Mouse (Mus musculus) layer of hippocampus, adult 6 months (tissue): ENCODE measurements around the gene Ppp2r5c. TPM values are rescaled to one million over a fixed set of nuclear protein-coding genes. Genes with fewer than 3 reads are reported as not detected.

Experiments used
- long read RNA-seq, 2 experiments: library from polyadenylated mRNA; unstranded; transcript quantifications; one replicate each; pipeline ENCODE4 v2.0.0; 2019 to 2020
- polyA plus RNA-seq: library from polyadenylated mRNA; unstranded; fragments of <200 nt; fragmentation: Nextera tagmentation; gene quantifications from 2 replicates; pipeline ENCODE4 v1.2.3, GENCODE M21; 2021

Ppp2r5c gene
- polyA plus RNA-seq: 64.0 and 155 TPM in 2 replicates
- long read RNA-seq, experiment 1, full-length matches to known transcripts: 34 of 117 reads
- long read RNA-seq, experiment 1, partial matches to known transcripts: 50 of 117 reads
- long read RNA-seq, experiment 1, other reads (novel, unspliced or antisense): 33 of 117 reads
- long read RNA-seq, experiment 2, full-length matches to known transcripts: 98 of 167 reads
- long read RNA-seq, experiment 2, partial matches to known transcripts: 34 of 167 reads
- long read RNA-seq, experiment 2, other reads (novel, unspliced or antisense): 35 of 167 reads

DNA sequence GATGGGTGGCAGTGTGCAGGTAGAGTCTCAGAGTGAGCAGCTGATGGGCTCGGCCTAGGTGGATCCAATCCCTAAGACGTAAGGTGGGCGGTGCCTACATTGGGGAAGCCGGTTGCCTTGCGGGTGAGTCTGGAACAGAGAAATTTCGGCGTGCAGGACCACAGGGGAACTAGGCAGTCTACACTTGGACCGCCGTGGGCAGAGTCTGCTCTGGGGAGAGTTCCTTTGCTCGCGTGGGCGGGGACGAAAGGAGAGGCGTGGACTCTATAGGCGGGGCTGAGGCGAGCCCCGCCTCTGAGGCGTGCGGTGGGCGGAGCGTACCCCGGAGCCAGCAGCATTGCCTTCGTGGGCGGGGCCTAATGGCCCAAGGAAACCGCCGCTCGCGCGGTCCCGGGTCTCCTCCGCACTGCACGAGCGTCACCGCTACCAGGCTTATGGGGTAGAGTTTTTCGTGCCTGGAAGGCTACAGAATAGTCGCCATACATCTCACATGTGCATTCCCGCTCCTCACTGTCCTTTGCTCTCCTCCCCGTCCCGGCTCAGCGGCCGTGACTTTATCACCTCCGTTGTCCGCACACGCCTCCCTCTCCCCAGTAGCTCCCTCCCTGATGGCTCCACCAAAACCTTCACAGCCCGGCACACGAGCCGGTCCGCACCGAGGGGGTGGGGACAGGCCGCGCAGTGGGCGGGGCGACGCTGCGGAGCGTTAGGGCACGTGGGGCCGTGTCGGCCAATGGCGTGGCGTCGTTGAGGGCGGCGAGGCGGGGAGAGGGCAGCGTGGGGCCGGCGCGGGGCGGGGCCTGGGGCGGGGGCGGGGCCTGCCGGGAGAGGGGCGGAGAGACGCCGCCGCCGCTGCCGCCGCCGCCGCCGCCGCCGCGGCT is at the start of gene Ppp2r5c:
Gene Ppp2r5c, plus strand, starts transcription at position 831 of the 881 bp plus-strand sequence.

DNA sequence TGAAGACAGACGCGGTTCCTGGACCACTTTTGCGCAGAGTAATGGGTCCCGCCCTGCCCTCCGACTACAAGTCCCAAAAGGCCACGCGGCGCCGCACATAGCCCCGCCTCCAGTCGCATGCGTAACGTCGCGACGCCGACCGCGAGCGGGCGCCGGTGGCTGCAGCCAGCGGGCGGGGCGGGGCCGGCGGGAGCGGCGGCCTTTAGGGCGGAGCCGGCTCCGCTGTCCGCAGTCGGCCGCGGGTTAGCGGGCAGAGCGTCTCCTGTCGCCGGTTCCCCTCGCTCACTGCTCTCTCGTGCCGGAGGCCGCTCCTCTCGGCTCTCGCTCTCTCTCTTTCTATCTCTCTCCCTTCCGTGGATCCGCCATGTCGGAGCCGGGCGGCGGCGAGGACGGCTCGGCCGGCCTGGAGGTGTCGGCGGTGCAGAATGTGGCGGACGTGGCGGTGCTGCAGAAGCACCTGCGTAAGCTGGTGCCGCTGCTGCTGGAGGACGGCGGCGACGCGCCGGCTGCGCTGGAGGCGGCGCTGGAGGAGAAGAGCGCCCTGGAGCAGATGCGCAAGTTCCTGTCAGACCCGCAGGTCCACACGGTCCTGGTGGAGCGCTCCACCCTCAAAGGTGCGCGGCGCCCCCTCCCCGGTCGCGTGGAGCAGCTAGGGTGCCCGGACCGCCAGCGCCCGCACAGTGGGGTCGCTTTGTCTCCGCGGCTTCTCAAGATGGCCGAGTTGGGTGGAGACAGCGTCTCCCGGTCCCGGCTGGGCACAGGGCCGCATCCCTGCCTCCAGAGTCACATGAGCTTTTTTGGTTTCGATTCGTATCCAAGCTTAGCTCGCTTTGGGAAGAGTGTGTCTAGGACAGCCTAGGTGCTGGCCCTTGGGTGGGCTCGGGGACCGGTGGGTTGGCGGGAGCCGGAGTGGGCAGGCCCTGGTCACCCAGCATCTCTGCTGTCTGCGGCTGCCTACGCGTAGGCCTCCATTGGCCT is 154.6 kb downstream of the Ppp2r5c start, which contains the start of gene Dync1h1:
Gene Dync1h1, plus strand, starts transcription at position 212 of the 978 bp plus-strand sequence.

Other genes starting within 250 kb of the Ppp2r5c start
- 0.77 and 0.88 TPM in 2 replicates for gene Dio3, start 168.1 kb upstream of the Ppp2r5c start, polyA plus RNA-seq
- gene Dync1h1, start 154.3 kb downstream of the Ppp2r5c start, polyA plus RNA-seq: 43.5 and 46.0 TPM in 2 replicates
- not detected in 2 replicates for gene 1700001K19Rik, start 235.5 kb downstream of the Ppp2r5c start, polyA plus RNA-seq